Mouse (Mus musculus) adrenal gland, postnatal 4 days (tissue): ENCODE data around the gene Tceanc. TPM values are rescaled to one million over a fixed set of nuclear protein-coding genes. Genes with fewer than 3 reads are reported as not detected.
"Not testable (repeated sequence)": the region's sequence is repeated elsewhere in the genome, so short reads cannot be mapped to it uniquely, and the experiment has no call there.

Experiments used
- DNase-seq, 2 experiments: peaks; one replicate each; pipeline ENCODE4 v3.0.0; 2021 to 2022; ENCODE audit warnings: low spot score in 2 of 2, mixed read lengths in 2 of 2
- long read RNA-seq, 2 experiments: library from polyadenylated mRNA; stranded (forward); transcript quantifications; one replicate each; pipeline ENCODE4 v2.0.0; 2021
- total RNA-seq, 2 experiments: library from RNA; stranded (reverse); gene quantifications; 2 replicates each; pipeline ENCODE4 v1.2.3; 2021

Tceanc gene
- 1 to 10 TPM; 9.1 to 10.0 TPM for total RNA-seq
- long read RNA-seq, experiment 1, result 0 reads
- long read RNA-seq, experiment 2, full-length matches to known transcripts, result 3 of 5 reads
- long read RNA-seq, experiment 2, partial matches to known transcripts, result 0 of 5 reads
- long read RNA-seq, experiment 2, other reads (novel, unspliced or antisense), result 2 of 5 reads

- DNase-seq, result no peak
These were observed at the start of gene Tceanc for GRCm38 (mm10) chrX:166518345-166518744. Gene Tceanc, minus strand, starts transcription at chrX:166518567.

- no peak for DNase-seq
These were observed 47.6 kb upstream of the Tceanc start for GRCm38 (mm10) chrX:166565983-166566382.

- no peak for DNase-seq
These were observed 47.0 kb upstream of the Tceanc start for GRCm38 (mm10) chrX:166565401-166565800.

- DNase-seq, result no peak
These were observed 46.5 kb upstream of the Tceanc start for GRCm38 (mm10) chrX:166564900-166565299.

- no peak for DNase-seq
These were observed 41.0 kb upstream of the Tceanc start for GRCm38 (mm10) chrX:166559333-166559732.

GRCm38 (mm10) chrX:166552355-166552754 is 34.0 kb upstream of the Tceanc start:
- DNase-seq, result no peak

GRCm38 (mm10) chrX:166546495-166546894 is 28.1 kb upstream of the Tceanc start:
- no peak for DNase-seq

- no peak for DNase-seq
These were observed 16.8 kb upstream of the Tceanc start for GRCm38 (mm10) chrX:166535138-166535537.

- DNase-seq, result no peak
These were observed 15.1 kb upstream of the Tceanc start for GRCm38 (mm10) chrX:166533432-166533831.

- no peak for DNase-seq
These were observed 13.3 kb upstream of the Tceanc start for GRCm38 (mm10) chrX:166531671-166532070.

GRCm38 (mm10) chrX:166528126-166528525 is 9.8 kb upstream of the Tceanc start:
- no peak for DNase-seq

- no peak for DNase-seq
These were observed 7.4 kb upstream of the Tceanc start for GRCm38 (mm10) chrX:166525637-166526315.

- no peak for DNase-seq
These were observed 2.4 kb upstream of the Tceanc start for GRCm38 (mm10) chrX:166520782-166521181.

- no peak for DNase-seq
These were observed 1.7 kb downstream of the Tceanc start for GRCm38 (mm10) chrX:166516631-166517030.

- DNase-seq, result no peak
These were observed 2.4 kb downstream of the Tceanc start for GRCm38 (mm10) chrX:166515923-166516322.

GRCm38 (mm10) chrX:166514035-166514434 is 4.3 kb downstream of the Tceanc start:
- not testable (repeated sequence) for DNase-seq

- DNase-seq, result no peak
These were observed 6.3 kb downstream of the Tceanc start for GRCm38 (mm10) chrX:166512071-166512470.

GRCm38 (mm10) chrX:166511107-166511506 is 7.3 kb downstream of the Tceanc start:
- DNase-seq, result no peak

GRCm38 (mm10) chrX:166509761-166510738 is 8.3 kb downstream of the Tceanc start:
- DNase-seq, result peak; percentile 72 to 81

GRCm38 (mm10) chrX:166504421-166504820 is 13.9 kb downstream of the Tceanc start:
- no peak for DNase-seq

- no peak for DNase-seq
These were observed 18.7 kb downstream of the Tceanc start for GRCm38 (mm10) chrX:166499496-166500190.
